Mouse (Mus musculus) cerebellum, adult 2 months (tissue): ENCODE measurements around the gene Il17re.

Source experiments
- CTCF ChIP-seq: fragments of 200-500 bp; IDR thresholded peaks from 2 replicates; pipeline ENCODE4 v1.5.1; 2011; ENCODE audit warnings: low read depth, mild to moderate bottlenecking, control low read depth, low read length, moderate library complexity, borderline replicate concordance; ENCODE audit not compliant: insufficient read depth
- POLR2A ChIP-seq: fragments of 200-500 bp; IDR thresholded peaks from 2 replicates; pipeline ENCODE4 v1.6.1; 2011; ENCODE audit warnings: low read length, control low read depth, borderline replicate concordance; ENCODE audit not compliant: insufficient read depth

- 0 out of 2 replicates have a peak, but pooled peaks have one; percentile 17 for TF ChIP-seq POLR2A
- no peak for TF ChIP-seq CTCF
These were observed 50.6 kb downstream of the Il17re start for GRCm38 (mm10) chr6:113508947-113509280.
